Mouse (Mus musculus) stomach, embryonic 14.5 days (tissue): ENCODE results near the gene Defb43. TPM values are rescaled to one million over a fixed set of nuclear protein-coding genes. Genes with fewer than 3 reads are reported as not detected.

Source experiments
- ATAC-seq: fragments of 200-750 bp; cut with Nextera tagmentation; 2 replicates; pipeline ENCODE4 v1.8.0; 2017; ENCODE audit warnings: low read depth, moderate TSS enrichment; ENCODE audit not compliant: insufficient number of reproducible peaks, insufficient read depth, low FRiP score
- H3K27ac ChIP-seq: fragments of 300-500 bp; sonication (generic); 2 replicates; pipeline ENCODE4 v1.5.1; 2014; ENCODE audit warnings: mild to moderate bottlenecking, low read length, moderate library complexity, mixed read lengths
- H3K27me3 ChIP-seq: fragments of 300-500 bp; sonication (generic); 2 replicates; pipeline ENCODE4 v1.6.1; 2014; ENCODE audit warnings: low read length, control low read depth, mixed read lengths; ENCODE audit not compliant: control insufficient read depth, insufficient read depth
- H3K36me3 ChIP-seq: fragments of 300-500 bp; sonication (generic); 2 replicates; pipeline ENCODE4 v1.6.1; 2014; ENCODE audit warnings: mild to moderate bottlenecking, control low read depth, low read length, moderate library complexity, mixed read lengths; ENCODE audit not compliant: control insufficient read depth, insufficient read depth
- H3K4me1 ChIP-seq: fragments of 300-500 bp; sonication (generic); 2 replicates; pipeline ENCODE4 v1.6.1; 2014; ENCODE audit warnings: low read length, control low read depth, mixed read lengths; ENCODE audit not compliant: control insufficient read depth, insufficient read depth
- H3K4me2 ChIP-seq: fragments of 300-500 bp; sonication (generic); replicated peaks from 2 replicates; pipeline ENCODE4 v1.6.1; 2014; ENCODE audit warnings: low read depth, low read length, control low read depth
- H3K4me3 ChIP-seq: fragments of 300-500 bp; sonication (generic); 2 replicates; pipeline ENCODE4 v1.5.1; 2014; ENCODE audit warnings: low read depth, low read length, control low read depth
- H3K9ac ChIP-seq: fragments of 300-500 bp; sonication (generic); replicated peaks from 2 replicates; pipeline ENCODE4 v1.6.1; 2014; ENCODE audit warnings: low read depth, mild to moderate bottlenecking, control low read depth, low read length, moderate library complexity, mixed read lengths
- H3K9me3 ChIP-seq: fragments of 300-500 bp; sonication (generic); 2 replicates; pipeline ENCODE4 v1.6.1; 2016; ENCODE audit warnings: low read depth, low read length, control low read depth; ENCODE audit not compliant: control insufficient read depth
- WGBS: fragments of 180-500 bp; shearing (Covaris S2); extraction: QIAGEN DNeasy Blood & Tissue Kit; methylation state at CpG from one replicate; pipeline ENCODE4 v1.1.7; 2014; 5-methylcytosine and 5-hydroxymethylcytosine counted together
- polyA plus RNA-seq: library from polyadenylated mRNA; unstranded; fragments of >200 nt; fragmentation: Nextera tagmentation; extraction: Ambion mirVana; gene quantifications from 2 replicates; pipeline ENCODE4 v1.2.1, GENCODE M21; 2014

The Defb43 gene
- polyA plus RNA-seq, 1 experiment from 2014 or later = not detected

DNA sequence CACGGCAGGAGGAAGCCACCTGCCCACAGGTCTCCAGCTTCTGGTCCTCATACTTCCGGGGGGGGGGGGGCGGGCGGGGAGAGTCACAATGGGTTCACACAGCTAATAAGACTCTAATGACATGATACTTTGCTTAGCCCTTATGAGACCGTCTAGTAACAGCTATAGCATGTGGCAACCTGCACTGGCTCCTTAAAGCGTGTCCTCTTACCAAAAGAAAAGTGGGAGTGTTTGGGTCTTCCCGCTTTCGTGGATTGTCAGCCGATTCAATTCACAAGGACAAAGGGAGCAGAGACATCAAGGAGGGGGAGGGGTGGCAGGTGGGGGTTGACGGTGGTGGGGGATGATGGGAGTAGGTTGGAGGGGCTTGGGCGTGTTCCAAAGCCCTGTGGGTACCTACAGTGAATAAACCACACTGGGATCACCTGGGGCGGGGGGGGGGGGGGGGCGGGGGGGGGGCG lies 38.4 kb downstream of the Defb43 start, which contains the start of gene Defb30:
Gene Defb30, minus strand, starts transcription at position 51 of the 461 bp plus-strand sequence.
- no peaks in the 10 kb centered on the region for H3K36me3 ChIP-seq
- no peak within 1 kb of the TSS for H3K27ac ChIP-seq
- no peak within 1 kb of the TSS for H3K9ac ChIP-seq
- H3K4me1 ChIP-seq = no peaks in the 10 kb centered on the region
- ATAC-seq = no peak
- no peaks in the 10 kb centered on the region for H3K9me3 ChIP-seq
- no peak within 1 kb of the TSS for H3K4me2 ChIP-seq
- 69% methylated on average over 11 of the region's 14 CpGs for WGBS
- H3K27me3 ChIP-seq = no peaks in the 10 kb centered on the region
- no peak within 1 kb of the TSS for H3K4me3 ChIP-seq

DNA sequence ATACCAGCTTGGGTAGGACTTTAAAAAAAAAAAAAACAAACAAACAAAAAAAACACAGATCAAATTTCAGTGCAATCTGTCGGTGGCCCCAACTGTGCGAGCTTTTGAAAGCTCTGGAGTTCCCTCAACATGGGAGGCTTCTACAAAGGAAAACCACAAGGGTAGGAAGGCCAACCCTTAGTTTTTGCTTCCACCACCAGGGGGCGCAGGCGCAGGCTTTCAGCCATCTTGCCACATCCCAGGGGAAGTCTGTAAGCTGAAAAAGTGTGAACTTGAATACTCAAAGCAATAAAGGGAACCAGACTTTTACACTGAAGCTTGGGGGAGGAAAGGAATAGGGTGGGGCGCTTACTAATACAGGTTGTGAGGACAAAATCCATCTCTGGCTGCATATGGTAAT lies 39.2 kb downstream of the Defb43 start:
- Histone ChIP-seq H3K27me3 (no peaks in the 10 kb centered on the region), H3K27ac (no peak overlapping the region), H3K4me3 (no peak overlapping the region), H3K4me2 (no peak overlapping the region), H3K9me3 (no peaks in the 10 kb centered on the region), H3K9ac (no peak overlapping the region), H3K4me1 (no peaks in the 10 kb centered on the region), H3K36me3 (no peaks in the 10 kb centered on the region)
- no peak for ATAC-seq
- 33% methylated on average over 5 of the region's 5 CpGs for WGBS

DNA sequence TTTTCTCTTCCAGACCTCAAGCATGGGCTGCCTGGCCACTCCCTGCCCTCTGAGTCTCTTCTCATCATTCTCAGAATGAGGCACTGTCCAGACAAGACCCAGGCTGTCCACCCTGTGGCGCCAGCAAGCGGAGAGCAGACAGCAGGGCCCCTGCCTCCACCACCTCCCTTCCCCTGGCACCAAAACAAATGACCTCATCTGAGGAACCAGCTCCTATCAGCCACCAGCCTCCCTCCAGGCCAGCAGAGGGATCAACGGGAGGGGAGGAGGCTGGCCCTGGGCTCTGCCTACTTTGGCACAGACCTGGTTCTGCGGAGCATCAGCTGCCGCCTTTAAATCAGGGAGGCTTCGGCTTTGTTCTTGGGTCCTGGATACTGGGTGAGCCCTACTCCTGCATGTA lies 43.2 kb downstream of the Defb43 start:
- ATAC-seq = peak; percentile 65; the same call in 1 of the 2 replicates
- Histone ChIP-seq H3K4me1 (no peaks in the 10 kb centered on the region), H3K4me2 (no peak overlapping the region), H3K27ac (no peak overlapping the region), H3K9ac (no peak overlapping the region), H3K9me3 (no peaks in the 10 kb centered on the region), H3K27me3 (no peaks in the 10 kb centered on the region), H3K4me3 (no peak overlapping the region), H3K36me3 (no peaks in the 10 kb centered on the region)
- 28% methylated on average over 6 of the region's 6 CpGs for WGBS

DNA sequence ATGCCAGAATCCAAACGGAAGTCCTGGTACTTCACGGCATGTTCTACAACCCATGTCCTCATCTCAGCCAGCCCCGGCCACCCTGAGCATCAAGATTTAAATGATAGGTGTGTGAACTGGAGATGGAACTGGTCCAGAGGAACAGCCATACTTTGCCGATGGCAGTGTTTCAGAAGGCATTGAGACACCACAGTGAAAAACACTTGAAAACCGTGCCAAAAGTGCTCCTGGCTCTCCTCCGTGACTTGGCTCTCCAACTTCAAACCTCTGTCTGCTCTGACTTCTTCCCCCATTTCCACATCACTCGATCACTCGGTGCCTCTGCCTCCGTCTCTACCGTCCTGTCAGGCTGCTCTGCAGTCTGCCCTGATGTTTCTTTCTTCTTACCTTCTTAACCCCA lies 48.8 kb downstream of the Defb43 start:
- no peaks in the 10 kb centered on the region for H3K9me3 ChIP-seq
- H3K4me3 ChIP-seq = no peak overlapping the region
- no peaks in the 10 kb centered on the region for H3K4me1 ChIP-seq
- H3K9ac ChIP-seq = no peak overlapping the region
- 71% methylated on average over 10 of the region's 10 CpGs for WGBS
- no peaks in the 10 kb centered on the region for H3K36me3 ChIP-seq
- no peak overlapping the region for H3K27ac ChIP-seq
- no peak overlapping the region for H3K4me2 ChIP-seq
- no peak for ATAC-seq
- no peaks in the 10 kb centered on the region for H3K27me3 ChIP-seq

DNA sequence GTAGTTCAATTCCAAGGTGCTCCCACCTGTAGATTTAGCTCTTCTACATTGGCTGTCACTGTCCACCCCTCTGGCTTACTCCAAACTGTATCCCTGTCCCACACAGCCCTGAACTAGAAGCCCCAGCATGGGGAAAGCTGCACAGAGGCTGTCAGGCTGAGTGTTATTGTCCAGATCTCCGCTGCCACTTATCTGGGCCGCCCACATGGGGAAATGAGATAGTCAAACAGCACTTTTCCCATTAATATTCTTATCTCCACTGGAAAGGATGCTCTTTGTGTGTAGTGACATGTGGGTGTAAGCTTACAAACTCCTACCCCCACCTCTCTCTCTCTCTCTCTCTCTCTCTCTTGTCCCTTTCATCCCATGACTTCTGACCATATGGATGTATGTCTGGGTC lies 50.6 kb downstream of the Defb43 start:
- WGBS = 55% methylated on average over 2 of the region's 2 CpGs
- Histone ChIP-seq H3K27me3 (no peaks in the 10 kb centered on the region), H3K36me3 (no peaks in the 10 kb centered on the region), H3K4me2 (no peak overlapping the region), H3K9ac (no peak overlapping the region), H3K9me3 (no peaks in the 10 kb centered on the region), H3K4me1 (no peaks in the 10 kb centered on the region), H3K27ac (no peak overlapping the region), H3K4me3 (no peak overlapping the region)
- no peak; the same call in 1 of the 2 replicates for ATAC-seq

DNA sequence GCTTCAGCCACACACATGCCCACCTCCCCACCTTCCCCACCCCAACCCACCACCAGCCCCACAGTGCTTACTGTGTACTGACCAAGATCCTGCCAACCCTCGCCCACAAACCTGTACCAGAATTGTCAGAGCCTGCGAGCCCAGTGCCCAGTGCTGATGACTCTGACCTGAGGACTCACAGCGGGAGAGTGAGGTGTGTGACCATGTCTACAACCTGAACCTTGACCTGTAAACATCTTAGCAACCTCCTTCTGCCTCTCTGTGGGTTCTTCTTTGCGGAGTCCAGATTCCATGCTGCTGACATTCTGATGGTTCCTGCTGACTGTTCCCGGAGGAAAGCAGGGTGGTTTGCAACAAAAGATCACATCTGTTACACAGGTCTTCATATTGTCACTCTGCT lies 53.8 kb downstream of the Defb43 start:
- Histone ChIP-seq H3K27me3 (no peaks in the 10 kb centered on the region), H3K36me3 (no peaks in the 10 kb centered on the region), H3K9ac (no peak overlapping the region), H3K27ac (no peak overlapping the region), H3K4me1 (no peaks in the 10 kb centered on the region), H3K4me2 (no peak overlapping the region), H3K9me3 (no peaks in the 10 kb centered on the region), H3K4me3 (no peak overlapping the region)
- 79% methylated on average over 5 of the region's 5 CpGs for WGBS
- no peak for ATAC-seq

DNA sequence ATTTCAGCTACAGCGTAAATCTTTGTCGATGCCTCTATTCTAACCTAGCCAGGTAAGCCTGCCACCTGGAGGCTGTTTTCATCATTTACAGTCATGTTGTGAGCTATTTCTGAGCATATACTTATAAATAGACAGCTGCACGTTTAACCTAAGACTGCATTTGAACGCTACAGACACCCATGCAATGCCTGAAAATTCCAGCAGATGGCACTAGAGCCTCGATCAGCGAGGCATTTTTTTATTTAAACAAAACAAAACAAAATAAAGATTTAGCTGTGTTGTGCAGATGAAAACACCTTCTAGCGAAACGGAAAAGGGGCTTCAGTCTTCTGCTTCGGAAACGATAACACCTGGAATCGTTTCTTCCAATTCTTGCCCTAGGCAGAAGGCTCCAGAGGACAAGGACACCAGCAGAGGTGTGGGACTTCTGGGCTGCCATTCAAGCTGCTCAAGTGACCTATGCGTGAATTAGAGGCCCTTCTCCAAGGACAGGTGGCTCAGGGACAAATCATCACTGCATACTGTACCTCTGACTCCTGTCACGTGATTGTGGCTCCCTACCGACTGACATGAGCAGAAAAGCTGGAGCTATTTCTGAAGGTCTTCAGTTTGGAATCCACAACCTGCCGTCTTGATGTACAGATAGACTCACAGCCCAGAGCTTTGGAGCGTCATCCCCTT lies 55.2 kb downstream of the Defb43 start:
- no peaks in the 10 kb centered on the region for H3K27me3 ChIP-seq
- ATAC-seq = no peak
- H3K9me3 ChIP-seq = no peaks in the 10 kb centered on the region
- no peaks in the 10 kb centered on the region for H3K4me1 ChIP-seq
- no peak overlapping the region for H3K9ac ChIP-seq
- H3K4me3 ChIP-seq = no peak overlapping the region
- WGBS = 27% methylated on average over 16 of the region's 16 CpGs
- H3K4me2 ChIP-seq = no peak overlapping the region
- H3K27ac ChIP-seq = no peak overlapping the region
- no peaks in the 10 kb centered on the region for H3K36me3 ChIP-seq
